Comparison of ENCODE assay signal across 8 mouse cellular contexts in genomic region chr7:125552851-125553555, GRCm38 (mm10). TPM values are rescaled to one million over a fixed set of nuclear protein-coding genes. Genes with fewer than 3 reads are reported as not detected.
DNase-seq lines count a peak whose midpoint lies in the region; ATAC-seq and TF ChIP-seq lines count a peak whose summit lies in the region.

No protein-coding gene starts in this region.

- no peaks in the 10 kb centered on the region for H3K9me3 ChIP-seq in limb, embryonic 14.5 days (ENCODE audit: control insufficient read depth, low read length)
- H3K9me3 ChIP-seq in stomach, postnatal 0 days (ENCODE audit: control insufficient read depth, low read length) = no peaks in the 10 kb centered on the region

- no peak for TF ChIP-seq CTCF in thymus, adult 2 months (IDR thresholded peaks at IDR 0.05; ENCODE audit: borderline replicate concordance, control insufficient read depth, extremely low read depth, insufficient read depth, low read length, poor library complexity)
- TF ChIP-seq CTCF in stomach, postnatal 0 days (IDR thresholded peaks at IDR 0.05; ENCODE audit: low read depth) = no peak

- H3K4me1 ChIP-seq in thymus, adult 2 months (replicated peaks; ENCODE audit: control insufficient read depth, insufficient read depth, low read length) = peaks cover 58% of the 10 kb centered on the region
- H3K4me1 ChIP-seq in limb, embryonic 14.5 days (ENCODE audit: control insufficient read depth, insufficient read depth, low read length) = peaks cover 5% of the 10 kb centered on the region
- H3K4me1 ChIP-seq in stomach, postnatal 0 days (replicated peaks; ENCODE audit: control insufficient read depth, insufficient read depth) = peaks cover 19% of the 10 kb centered on the region

- WGBS in thymus, adult 2 months = 35% methylated on average over 11 of the region's 11 CpGs
- 74% methylated on average over 11 of the region's 11 CpGs for WGBS in limb, embryonic 14.5 days
- WGBS in stomach, postnatal 0 days = 60% methylated on average over 11 of the region's 11 CpGs

- peak overlapping the region; percentile 67; the same call in 1 of the 2 replicates for H3K9ac ChIP-seq in limb, embryonic 14.5 days (ENCODE audit: low read depth, low read length, severe bottlenecking)
- peak overlapping the region; percentile 90 for H3K9ac ChIP-seq in stomach, postnatal 0 days (ENCODE audit: low read length)

- no peak for ATAC-seq in limb, embryonic 14.5 days (ENCODE audit: low FRiP score, low read depth)
- ATAC-seq in stomach, postnatal 0 days (ENCODE audit: low FRiP score, low TSS enrichment) = no peak

- no peak for TF ChIP-seq POLR2A in thymus, adult 2 months (IDR thresholded peaks at IDR 0.05; ENCODE audit: control insufficient read depth, extremely low read depth, insufficient read depth, low read length, poor library complexity)
- no peak for TF ChIP-seq POLR2A in limb, embryonic 14.5 days (IDR thresholded peaks at IDR 0.05; ENCODE audit: borderline replicate concordance, extremely low read depth, insufficient read depth, insufficient read length)

- peak overlapping the region; percentile 73; the same call in 1 of the 2 replicates for H3K27ac ChIP-seq in thymus, adult 2 months (ENCODE audit: control insufficient read depth, insufficient read depth, low read length)
- no peak overlapping the region for H3K27ac ChIP-seq in limb, embryonic 14.5 days (replicated peaks; ENCODE audit: low read depth, low read length)
- H3K27ac ChIP-seq in stomach, postnatal 0 days (replicated peaks) = peak overlapping the region; percentile 87

- H3K27me3 ChIP-seq in thymus, adult 2 months (ENCODE audit: control insufficient read depth, insufficient read depth, low read length) = no peaks in the 10 kb centered on the region
- H3K27me3 ChIP-seq in limb, embryonic 14.5 days (ENCODE audit: control insufficient read depth, insufficient read depth, low read length) = no peaks in the 10 kb centered on the region
- no peaks in the 10 kb centered on the region for H3K27me3 ChIP-seq in stomach, postnatal 0 days (ENCODE audit: control insufficient read depth, insufficient read depth, low read length)

- peak; percentile 17 to 34 for DNase-seq in adrenal gland, adult 18-20 months (ENCODE audit: low spot score in 2 of 2)
- DNase-seq in adrenal gland, postnatal 25 days = no peak
- DNase-seq in thymus, adult 2 months = peak; percentile 26
- DNase-seq in thymus, postnatal 36 days = no peak
- DNase-seq in limb, embryonic 14.5 days (ENCODE audit: low spot score) = no peak
- DNase-seq in stomach, postnatal 0 days (ENCODE audit: low spot score) = no peak
- no peak for DNase-seq in left cerebral cortex, postnatal 4 days
- DNase-seq in cerebellum, postnatal 10 days = no peak

- H3K36me3 ChIP-seq in thymus, adult 2 months (ENCODE audit: control insufficient read depth, insufficient read depth, low read length) = no peaks in the 10 kb centered on the region
- H3K36me3 ChIP-seq in limb, embryonic 14.5 days (ENCODE audit: control insufficient read depth, insufficient read depth, low read length) = no peaks in the 10 kb centered on the region
- no peaks in the 10 kb centered on the region for H3K36me3 ChIP-seq in stomach, postnatal 0 days (ENCODE audit: control insufficient read depth, insufficient read depth, low read length)

- intact Hi-C loops in left cerebral cortex, postnatal 4 days (cut with DNase I) = no loop called here

- peak overlapping the region; percentile 78 for H3K4me3 ChIP-seq in thymus, adult 2 months (ENCODE audit: control insufficient read depth, insufficient read depth, low read length)
- peak overlapping the region; percentile 58 for H3K4me3 ChIP-seq in limb, embryonic 14.5 days (replicated peaks; ENCODE audit: low read length)
- H3K4me3 ChIP-seq in stomach, postnatal 0 days (ENCODE audit: low read depth, low read length) = peak overlapping the region; percentile 70

- H3K4me2 ChIP-seq in limb, embryonic 14.5 days (replicated peaks; ENCODE audit: low read depth, low read length, severe bottlenecking) = peak overlapping the region; percentile 95
- peak overlapping the region; percentile 77 for H3K4me2 ChIP-seq in stomach, postnatal 0 days (replicated peaks; ENCODE audit: low read depth)

- TF ChIP-seq EP300 in stomach, postnatal 0 days (optimal IDR thresholded peaks at IDR 0.05) = no peak

RNA-seq across cellular contexts. Expression of gene Il4ra, which starts 1.1 kb away (rescaled TPM):
- total RNA-seq in adrenal gland, adult 18-20 months (2021) = 100 to 1,000 TPM in 1 of 2 experiments, 10 to 100 TPM in 1; 39.6 to 199 TPM
- 100 and 101 TPM in 2 replicates for total RNA-seq in adrenal gland, postnatal 25 days (2021)
- 141 and 189 TPM in 2 replicates for polyA plus RNA-seq in thymus, adult 2 months (2012; rRNA removed)
- polyA plus RNA-seq in limb, embryonic 14.5 days (2012; rRNA removed) = 8.6 and 11.2 TPM in 2 replicates
- 7.3 and 7.8 TPM in 2 replicates for polyA plus RNA-seq in limb, embryonic 14.5 days (2014; fragmentation: Nextera tagmentation; extraction: Ambion mirVana)
- polyA plus RNA-seq in stomach, postnatal 0 days (2015; fragmentation: Nextera tagmentation; extraction: Ambion mirVana) = 13.4 and 13.9 TPM in 2 replicates
- total RNA-seq in left cerebral cortex, postnatal 4 days (2021) = 1 to 10 TPM; 5.0 to 6.3 TPM

RNA-seq across cellular contexts. Expression of gene Il21r, which starts 50.2 kb away (rescaled TPM):
- under 1 TPM; 0.40 to 0.74 TPM for total RNA-seq in adrenal gland, adult 18-20 months (2021)
- 0.43 TPM in 1 of 2 replicates, not detected in the other for total RNA-seq in adrenal gland, postnatal 25 days (2021)
- 177 and 188 TPM in 2 replicates for polyA plus RNA-seq in thymus, adult 2 months (2012; rRNA removed)
- polyA plus RNA-seq in limb, embryonic 14.5 days (2012; rRNA removed) = 1.2 and 2.0 TPM in 2 replicates
- 0.50 TPM in 2 replicates for polyA plus RNA-seq in limb, embryonic 14.5 days (2014; fragmentation: Nextera tagmentation; extraction: Ambion mirVana)
- 0.29 and 0.45 TPM in 2 replicates for polyA plus RNA-seq in stomach, postnatal 0 days (2015; fragmentation: Nextera tagmentation; extraction: Ambion mirVana)
- total RNA-seq in left cerebral cortex, postnatal 4 days (2021) = under 1 TPM; 0.54 to 0.66 TPM

Comparison
In these comparisons a context has a peak if more than half of its experiments do, and no peak if none do; other contexts are left out.
1. DNase-seq: peak in adrenal gland, adult 18-20 months (2 of 2) and thymus, adult 2 months (single experiment); none in adrenal gland, postnatal 25 days (single experiment), thymus, postnatal 36 days (0 of 2), limb, embryonic 14.5 days (single experiment), stomach, postnatal 0 days (single experiment), left cerebral cortex, postnatal 4 days (single experiment) and cerebellum, postnatal 10 days (0 of 2).
2. RNA of gene Il4ra, which starts 1.1 kb away (total RNA-seq): 39.6 to 199 TPM in adrenal gland, adult 18-20 months and 100 to 101 TPM in adrenal gland, postnatal 25 days; 5.0 to 6.3 TPM in left cerebral cortex, postnatal 4 days; every median in the first group is over 4 times any median in the second.
3. Peak in every context shown above with its lines, with median percentiles within 50 percentile points of each other: H3K4me3 ChIP-seq.